Mouse (Mus musculus): ENCODE measurements around the gene Mitf. TPM values are rescaled to one million over a fixed set of nuclear protein-coding genes. Genes with fewer than 3 reads are reported as not detected.

The Mitf gene
- 0.96 TPM for polyA plus RNA-seq (2015; fragmentation: Illumina TruSeq; extraction: RNeasy Lipid Tissue Mini Kit (QIAGEN cat#74804); ENCODE audit: insufficient read depth, low read depth, low replicate concordance)

DNA sequence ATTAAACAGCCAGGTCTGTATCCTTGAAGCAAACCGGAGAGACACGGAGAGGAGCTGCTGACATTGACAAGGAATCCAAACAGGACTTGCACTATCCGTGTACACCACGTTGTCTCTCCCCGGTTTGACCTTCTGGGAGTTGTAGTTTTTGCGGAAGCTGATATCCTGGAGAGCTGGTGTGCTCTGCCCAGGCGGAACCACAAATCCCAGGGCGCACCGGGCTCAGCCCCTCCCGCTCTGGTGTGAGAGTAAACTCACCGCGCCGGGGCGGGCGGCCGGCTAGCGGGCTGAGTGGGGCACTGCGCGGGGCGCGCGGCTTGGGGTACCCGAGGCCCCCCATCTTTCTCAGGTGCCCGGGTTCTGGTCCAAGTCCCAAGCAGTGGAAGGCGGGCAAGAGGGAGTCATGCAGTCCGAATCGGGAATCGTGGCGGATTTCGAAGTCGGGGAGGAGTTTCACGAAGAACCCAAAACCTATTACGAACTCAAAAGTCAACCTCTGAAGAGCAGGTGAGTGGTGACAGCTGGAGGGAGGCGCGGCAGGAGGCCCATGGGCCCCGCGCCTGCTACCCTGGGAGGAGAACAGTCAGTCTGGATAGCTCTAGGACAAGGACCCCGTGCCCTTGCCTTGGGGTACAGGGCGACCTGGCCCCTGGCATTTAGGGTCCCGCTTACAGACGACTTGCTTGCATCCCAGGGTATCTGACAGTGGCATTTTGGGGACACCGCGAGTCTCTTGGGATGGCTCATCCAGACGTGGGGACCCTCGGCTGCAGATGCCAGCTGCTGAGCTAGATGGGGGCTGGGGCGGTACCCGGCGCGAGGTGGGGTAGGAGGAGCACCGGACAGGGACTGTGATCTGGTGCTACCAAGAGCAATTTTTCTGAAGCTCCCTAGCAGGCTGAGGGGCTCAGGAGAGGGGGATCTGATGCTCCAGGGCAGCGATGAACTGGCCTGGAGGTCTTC is at the start of gene Mitf:
Gene Mitf, plus strand, starts transcription at position 272 of the 963 bp plus-strand sequence.

Other genes with a start within 250 kb of the Mitf start
- 6.7 TPM for gene Frmd4b, start 189.5 kb upstream of the Mitf start, polyA plus RNA-seq (2015; fragmentation: Illumina TruSeq; extraction: RNeasy Lipid Tissue Mini Kit (QIAGEN cat#74804); ENCODE audit: insufficient read depth, low read depth, low replicate concordance)